Mouse (Mus musculus) testis, adult 2 months (tissue): Measurements from ENCODE around the gene Slc26a3.

ENCODE experiments used
- CTCF ChIP-seq: fragments of 200-500 bp; IDR thresholded peaks from 2 replicates; pipeline ENCODE4 v1.5.1; 2012; ENCODE audit warnings: low read depth, mild to moderate bottlenecking, inconsistent platforms, low read length, moderate library complexity; ENCODE audit not compliant: control insufficient read depth, insufficient read depth, insufficient replicate concordance
- POLR2A ChIP-seq: fragments of 200-500 bp; IDR thresholded peaks from 2 replicates; pipeline ENCODE4 v1.6.1; 2012; ENCODE audit warnings: low read depth, mild to moderate bottlenecking, inconsistent platforms, low read length, moderate library complexity; ENCODE audit not compliant: control insufficient read depth

DNA sequence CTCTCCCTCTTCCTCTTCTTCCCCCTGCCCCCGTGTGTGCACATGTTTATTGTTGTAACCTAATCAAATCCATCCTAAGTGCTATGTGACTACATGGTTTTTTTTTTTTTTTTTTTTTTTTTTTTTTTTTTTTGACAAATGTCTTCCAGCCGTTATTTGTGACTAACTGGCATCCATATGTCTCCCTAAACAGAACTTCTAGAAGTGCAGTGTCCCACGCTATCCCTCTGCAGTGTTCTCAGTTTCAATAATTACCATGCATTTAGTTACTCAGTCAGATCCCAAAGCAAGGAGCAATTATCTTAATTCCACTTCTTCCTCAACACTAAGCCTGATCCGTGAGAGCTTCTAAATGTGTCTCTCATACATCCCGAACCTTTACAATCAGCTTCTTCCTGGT lies 120.5 kb downstream of the Slc26a3 start:
- TF ChIP-seq CTCF (no peak), POLR2A (no peak)
